Comparison of ENCODE assay signal across 8 mouse cellular contexts in genomic region chr15:81809550-81809949, GRCm38 (mm10). TPM values are rescaled to one million over a fixed set of nuclear protein-coding genes. Genes with fewer than 3 reads are reported as not detected.
DNase-seq lines count a peak whose midpoint lies in the region; ATAC-seq and TF ChIP-seq lines count a peak whose summit lies in the region.

No protein-coding gene starts in this region.

- H3K4me2 ChIP-seq in kidney, embryonic 14.5 days (replicated peaks; ENCODE audit: low read depth, low read length): peak overlapping the region; percentile 65
- peak overlapping the region; percentile 84 for H3K4me2 ChIP-seq in embryonic facial prominence, embryonic 13.5 days
- H3K4me2 ChIP-seq in intestine, postnatal 0 days (replicated peaks; ENCODE audit: low read depth): peak overlapping the region; percentile 93
- H3K4me2 ChIP-seq in neural tube, embryonic 12.5 days (replicated peaks): peak overlapping the region; percentile 92

- H3K36me3 ChIP-seq in kidney, embryonic 14.5 days (ENCODE audit: control insufficient read depth, insufficient read depth, low read length): no peaks in the 10 kb centered on the region
- no peaks in the 10 kb centered on the region for H3K36me3 ChIP-seq in embryonic facial prominence, embryonic 13.5 days
- no peaks in the 10 kb centered on the region for H3K36me3 ChIP-seq in intestine, postnatal 0 days (ENCODE audit: control insufficient read depth, insufficient read depth)
- no peaks in the 10 kb centered on the region for H3K36me3 ChIP-seq in neural tube, embryonic 12.5 days

- H3K27me3 ChIP-seq in kidney, embryonic 14.5 days (ENCODE audit: control insufficient read depth, insufficient read depth, low read length): no peaks in the 10 kb centered on the region
- H3K27me3 ChIP-seq in embryonic facial prominence, embryonic 13.5 days: no peaks in the 10 kb centered on the region
- no peaks in the 10 kb centered on the region for H3K27me3 ChIP-seq in intestine, postnatal 0 days (replicated peaks; ENCODE audit: control insufficient read depth, insufficient read depth, low read length)
- H3K27me3 ChIP-seq in neural tube, embryonic 12.5 days (replicated peaks): no peaks in the 10 kb centered on the region

- peak overlapping the region; percentile 48; the same call in 1 of the 2 replicates for H3K9ac ChIP-seq in kidney, embryonic 14.5 days (ENCODE audit: low read depth, low read length)
- peak overlapping the region; percentile 72; the same call in 1 of the 2 replicates for H3K9ac ChIP-seq in embryonic facial prominence, embryonic 13.5 days
- H3K9ac ChIP-seq in intestine, postnatal 0 days (ENCODE audit: low read depth, low read length): no peak overlapping the region
- no peak overlapping the region for H3K9ac ChIP-seq in neural tube, embryonic 12.5 days

- 18% methylated on average over 1 of the region's 1 CpGs for WGBS in kidney, embryonic 14.5 days
- WGBS in embryonic facial prominence, embryonic 13.5 days: 25% methylated on average over 1 of the region's 1 CpGs
- WGBS in intestine, postnatal 0 days: 40% methylated on average over 1 of the region's 1 CpGs
- 57% methylated on average over 1 of the region's 1 CpGs for WGBS in neural tube, embryonic 12.5 days

- peak overlapping the region; percentile 60; the same call in 1 of the 2 replicates for H3K4me3 ChIP-seq in kidney, embryonic 14.5 days (ENCODE audit: low read length)
- peak overlapping the region; percentile 74 for H3K4me3 ChIP-seq in embryonic facial prominence, embryonic 13.5 days
- H3K4me3 ChIP-seq in intestine, postnatal 0 days (ENCODE audit: low read depth, low read length): no peak overlapping the region
- no peak overlapping the region for H3K4me3 ChIP-seq in neural tube, embryonic 12.5 days

- no peak for ATAC-seq in kidney, embryonic 14.5 days (ENCODE audit: low FRiP score, low TSS enrichment)
- ATAC-seq in embryonic facial prominence, embryonic 13.5 days (ENCODE audit: insufficient number of reproducible peaks, insufficient read depth, low FRiP score, low TSS enrichment, low read depth): no peak
- no peak for ATAC-seq in intestine, postnatal 0 days
- ATAC-seq in neural tube, embryonic 12.5 days (ENCODE audit: low FRiP score, low read depth): no peak

- DNase-seq in kidney, postnatal 4 days: no peak
- DNase-seq in B cell, adult 2 months: no peak
- DNase-seq in layer of hippocampus, postnatal 10 days (ENCODE audit: low spot score in 2 of 2): no peak
- DNase-seq in lung, postnatal 14 days: no peak

- no peaks in the 10 kb centered on the region for H3K9me3 ChIP-seq in kidney, embryonic 14.5 days (ENCODE audit: control insufficient read depth, low read length)
- H3K9me3 ChIP-seq in embryonic facial prominence, embryonic 13.5 days: no peaks in the 10 kb centered on the region
- no peaks in the 10 kb centered on the region for H3K9me3 ChIP-seq in intestine, postnatal 0 days (ENCODE audit: control insufficient read depth)
- no peaks in the 10 kb centered on the region for H3K9me3 ChIP-seq in neural tube, embryonic 12.5 days

- no peak for TF ChIP-seq CTCF in intestine, postnatal 0 days (IDR thresholded peaks at IDR 0.05; ENCODE audit: low read depth)

- H3K4me1 ChIP-seq in kidney, embryonic 14.5 days (ENCODE audit: control insufficient read depth, insufficient read depth, low read length): peaks cover 37% of the 10 kb centered on the region
- peaks cover 65% of the 10 kb centered on the region for H3K4me1 ChIP-seq in embryonic facial prominence, embryonic 13.5 days
- 0 out of 2 replicates have a peak, but pooled peaks cover 1% of the 10 kb centered on the region for H3K4me1 ChIP-seq in intestine, postnatal 0 days (replicated peaks; ENCODE audit: control insufficient read depth, insufficient read depth, low read length)
- peaks cover 32% of the 10 kb centered on the region for H3K4me1 ChIP-seq in neural tube, embryonic 12.5 days

- peak overlapping the region; percentile 89; the same call in 1 of the 2 replicates for H3K27ac ChIP-seq in kidney, embryonic 14.5 days (ENCODE audit: low read depth, low read length)
- peak overlapping the region; percentile 95 for H3K27ac ChIP-seq in embryonic facial prominence, embryonic 13.5 days
- peak overlapping the region; percentile 93; the same call in 1 of the 2 replicates for H3K27ac ChIP-seq in intestine, postnatal 0 days (ENCODE audit: low read depth, low read length)
- no peak overlapping the region for H3K27ac ChIP-seq in neural tube, embryonic 12.5 days

RNA-seq across cellular contexts. Expression of gene Tef, which starts 7.3 kb away (rescaled TPM):
- 16.1 and 19.2 TPM in 2 replicates for polyA plus RNA-seq in kidney, embryonic 14.5 days (2014; fragmentation: Nextera tagmentation; extraction: Ambion mirVana)
- polyA plus RNA-seq in embryonic facial prominence, embryonic 13.5 days (2015; fragmentation: Nextera tagmentation; extraction: Ambion mirVana): 29.4 and 30.3 TPM in 2 replicates
- 13.4 and 16.0 TPM in 2 replicates for polyA plus RNA-seq in intestine, postnatal 0 days (2015; fragmentation: Nextera tagmentation; extraction: Ambion mirVana)
- 23.2 and 24.9 TPM in 2 replicates for polyA plus RNA-seq in neural tube, embryonic 12.5 days (2016; fragmentation: Nextera tagmentation; extraction: Ambion mirVana)
- 100 to 1,000 TPM; 125 to 148 TPM for total RNA-seq in layer of hippocampus, postnatal 10 days (2021)

RNA-seq across cellular contexts. Expression of gene Tob2, which starts 49.0 kb away (rescaled TPM):
- polyA plus RNA-seq in kidney, embryonic 14.5 days (2014; fragmentation: Nextera tagmentation; extraction: Ambion mirVana): 19.4 and 24.1 TPM in 2 replicates
- 25.6 and 26.7 TPM in 2 replicates for polyA plus RNA-seq in embryonic facial prominence, embryonic 13.5 days (2015; fragmentation: Nextera tagmentation; extraction: Ambion mirVana)
- polyA plus RNA-seq in intestine, postnatal 0 days (2015; fragmentation: Nextera tagmentation; extraction: Ambion mirVana): 19.8 and 22.1 TPM in 2 replicates
- polyA plus RNA-seq in neural tube, embryonic 12.5 days (2016; fragmentation: Nextera tagmentation; extraction: Ambion mirVana): 21.6 and 21.7 TPM in 2 replicates
- 10 to 100 TPM; 25.2 to 31.9 TPM for total RNA-seq in layer of hippocampus, postnatal 10 days (2021)

Comparison
In these comparisons a context has a peak if more than half of its experiments do, and no peak if none do; other contexts are left out.
1. H3K4me3 ChIP-seq: peak in kidney, embryonic 14.5 days (single experiment) and embryonic facial prominence, embryonic 13.5 days (single experiment); none in intestine, postnatal 0 days (single experiment) and neural tube, embryonic 12.5 days (single experiment).
2. H3K9ac ChIP-seq: peak in kidney, embryonic 14.5 days (single experiment) and embryonic facial prominence, embryonic 13.5 days (single experiment); none in intestine, postnatal 0 days (single experiment) and neural tube, embryonic 12.5 days (single experiment).
3. Peak in every context shown above with its lines, with median percentiles within 50 percentile points of each other: H3K4me2 ChIP-seq.